Mouse (Mus musculus) erythroblast, adult 5-6 weeks (primary cell): Measurements from ENCODE around the gene Apol9a. TPM values are rescaled to one million over a fixed set of nuclear protein-coding genes. Genes with fewer than 3 reads are reported as not detected.
A peak's percentile ranks its signal among the peaks of the same experiment; 100 is the strongest.
"Not testable (repeated sequence)": the region's sequence is repeated elsewhere in the genome, so short reads cannot be mapped to it uniquely, and the experiment has no call there.

Source experiments
- ATAC-seq: replicated peaks from 2 replicates; pipeline ENCODE4 v1.8.0; 2016; ENCODE audit warnings: moderate number of reproducible peaks, mild to moderate bottlenecking, moderate TSS enrichment, inconsistent platforms; ENCODE audit not compliant: poor library complexity, low FRiP score, severe bottlenecking
- total RNA-seq, 2 experiments: library from RNA; stranded (forward) in 1 of 2; stranded (reverse) in 1 of 2; fragments of 150-400 nt in 1 of 2; fragments of 200-764, 138-1000 nt in 1 of 2; gene quantifications; 2 replicates each; pipeline versions ENCODE4 v1.2.3 to v1.2.4; 2015 to 2017; ENCODE audit warnings: low replicate concordance in 2 of 2

The Apol9a gene
- total RNA-seq (2015; ENCODE audit: low replicate concordance), result not detected in 2 replicates
- 0.34 TPM in 1 of 2 replicates, not detected in the other for total RNA-seq (2017; ENCODE audit: low replicate concordance)

DNA sequence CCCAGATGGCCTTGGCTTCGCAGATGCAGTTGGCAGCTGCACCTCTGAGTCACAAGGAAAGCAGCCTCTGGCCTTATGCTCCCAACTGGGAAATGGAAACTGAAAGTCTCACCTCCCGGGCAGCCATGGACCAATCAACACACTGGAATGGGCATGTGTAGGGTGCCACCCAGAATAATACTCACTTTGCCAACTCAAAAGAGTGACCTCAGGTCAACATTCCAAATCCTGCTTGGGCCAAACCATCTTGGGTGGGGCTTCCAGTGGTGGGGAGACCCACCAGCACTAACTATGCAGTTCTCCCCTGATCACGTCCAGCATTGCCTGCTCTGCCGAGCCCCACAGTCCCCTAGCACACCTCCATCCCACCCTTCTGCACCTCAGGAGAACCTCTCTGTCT, at the start of gene Apol9a:
Gene Apol9a, minus strand, starts transcription at position 101 of the 400 bp plus-strand sequence.
- ATAC-seq, result 0 out of 2 replicates have a peak, but pooled peaks have one; percentile 6

GRCm38 (mm10) chr15:77449927-77450326, 39.0 kb upstream of the Apol9a start:
- not testable (repeated sequence) for ATAC-seq

GRCm38 (mm10) chr15:77447392-77447791, 36.5 kb upstream of the Apol9a start, which contains the start of gene Apol7b:
Apol7b (minus strand) TSS chr15:77447492.
- not testable (repeated sequence) for ATAC-seq

- not testable (repeated sequence) for ATAC-seq
Observed at GRCm38 (mm10) chr15:77445668-77446067, 34.7 kb upstream of the Apol9a start.

DNA sequence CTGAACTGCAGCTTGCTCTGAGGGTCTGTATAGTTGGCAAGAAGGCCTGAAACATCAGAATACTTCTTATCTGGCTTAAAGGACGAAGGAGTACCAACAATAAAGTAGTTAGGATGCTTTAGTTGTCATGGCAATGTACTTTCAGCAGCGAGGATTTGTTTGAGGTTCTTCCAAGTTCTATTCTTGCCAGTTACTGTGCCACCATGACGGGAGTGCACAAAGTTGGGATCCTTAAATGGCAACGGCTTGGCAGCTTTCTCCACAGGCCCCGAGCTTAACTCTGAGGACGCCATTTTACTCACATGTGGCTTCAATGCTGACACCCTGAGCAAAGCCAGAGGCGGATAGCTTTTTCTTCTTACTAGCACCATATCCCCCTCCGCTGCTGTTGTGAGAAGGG, 33.8 kb upstream of the Apol9a start:
- not testable (repeated sequence) for ATAC-seq

- not testable (repeated sequence) for ATAC-seq
Observed at GRCm38 (mm10) chr15:77428690-77429448, 17.9 kb upstream of the Apol9a start.

- ATAC-seq, result not testable (repeated sequence)
Observed at GRCm38 (mm10) chr15:77422925-77423324, 12.0 kb upstream of the Apol9a start.

DNA sequence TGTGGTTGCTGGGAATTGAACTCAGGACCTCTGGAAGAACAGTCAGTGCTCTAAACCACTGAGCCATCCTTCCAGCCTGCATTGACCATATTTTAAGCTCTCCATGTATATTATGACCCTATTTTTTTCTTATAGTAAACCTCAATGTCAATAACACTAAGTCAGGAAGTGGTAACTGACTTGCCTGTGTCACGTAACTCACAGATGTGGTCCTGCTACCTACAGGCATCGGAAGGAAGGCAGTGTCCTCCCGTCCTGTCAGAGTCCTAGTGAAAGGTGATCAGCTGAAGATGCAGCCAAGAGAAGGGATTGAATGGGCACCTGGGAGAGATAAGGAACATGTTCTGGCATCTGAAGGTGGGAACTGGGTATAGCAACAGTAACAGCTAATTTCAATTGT, 8.7 kb upstream of the Apol9a start:
- ATAC-seq, result not testable (repeated sequence)

DNA sequence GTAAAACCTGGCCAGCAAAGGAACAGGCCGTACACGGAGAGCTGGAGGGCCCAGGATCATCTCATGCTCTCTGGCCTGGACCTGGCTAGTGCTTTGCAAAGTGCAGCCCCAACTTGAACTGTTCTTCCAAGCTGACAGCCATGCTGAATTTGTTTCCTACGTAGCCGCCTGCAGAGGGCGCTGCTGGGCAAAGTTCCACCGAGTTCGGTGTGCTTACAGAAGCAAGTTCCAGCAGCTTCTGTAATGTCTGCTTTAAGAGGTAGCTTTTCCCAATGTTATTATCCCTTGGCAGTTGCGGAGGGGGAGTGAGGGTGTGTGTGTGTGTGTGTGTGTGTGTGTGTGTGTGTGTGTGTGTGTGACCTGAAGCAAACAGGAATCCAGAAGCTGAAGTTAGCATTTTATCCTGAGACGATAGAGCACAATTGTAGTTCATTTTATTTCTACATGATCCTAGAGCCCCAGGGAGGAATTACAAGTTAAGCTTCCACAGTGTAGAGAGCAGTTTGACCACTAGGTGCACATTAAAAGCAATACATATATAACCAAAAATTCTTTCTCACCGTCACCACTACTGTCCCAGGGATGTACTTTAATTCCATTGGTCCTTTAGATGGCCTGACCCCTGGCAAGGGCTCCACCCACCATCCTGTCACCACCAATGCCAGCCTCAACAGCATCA, 5.9 kb upstream of the Apol9a start:
- peak; percentile 73 for ATAC-seq

DNA sequence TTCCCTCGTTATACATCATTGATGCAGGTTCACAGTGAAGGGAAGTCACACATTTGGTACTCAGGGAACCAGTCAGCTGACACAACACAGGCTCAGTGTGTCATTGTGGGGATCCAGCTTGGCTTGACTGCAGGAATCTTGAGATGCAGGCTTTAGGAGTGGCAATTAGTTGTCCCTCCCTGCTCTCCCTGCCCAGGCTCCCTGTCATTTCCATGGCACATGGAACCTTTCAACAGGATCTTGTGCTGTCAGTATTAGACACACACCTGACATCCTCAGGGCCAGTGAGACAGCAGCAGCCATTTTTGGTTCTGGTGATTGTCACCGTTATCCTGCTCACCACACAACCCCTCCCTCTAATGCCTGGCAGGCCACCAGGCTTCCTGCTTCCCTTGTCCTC, 4.7 kb upstream of the Apol9a start:
- not testable (repeated sequence) for ATAC-seq

GRCm38 (mm10) chr15:77412695-77413094, 1.8 kb upstream of the Apol9a start:
- ATAC-seq, result not testable (repeated sequence)

- not testable (repeated sequence) for ATAC-seq
Observed at GRCm38 (mm10) chr15:77406370-77406769, 4.6 kb downstream of the Apol9a start.

GRCm38 (mm10) chr15:77399027-77399426, 11.9 kb downstream of the Apol9a start, which contains the start of gene Apol7a:
Apol7a (minus strand) TSS chr15:77399110.
- 0 out of 2 replicates have a peak, but pooled peaks have one; percentile 43 for ATAC-seq

DNA sequence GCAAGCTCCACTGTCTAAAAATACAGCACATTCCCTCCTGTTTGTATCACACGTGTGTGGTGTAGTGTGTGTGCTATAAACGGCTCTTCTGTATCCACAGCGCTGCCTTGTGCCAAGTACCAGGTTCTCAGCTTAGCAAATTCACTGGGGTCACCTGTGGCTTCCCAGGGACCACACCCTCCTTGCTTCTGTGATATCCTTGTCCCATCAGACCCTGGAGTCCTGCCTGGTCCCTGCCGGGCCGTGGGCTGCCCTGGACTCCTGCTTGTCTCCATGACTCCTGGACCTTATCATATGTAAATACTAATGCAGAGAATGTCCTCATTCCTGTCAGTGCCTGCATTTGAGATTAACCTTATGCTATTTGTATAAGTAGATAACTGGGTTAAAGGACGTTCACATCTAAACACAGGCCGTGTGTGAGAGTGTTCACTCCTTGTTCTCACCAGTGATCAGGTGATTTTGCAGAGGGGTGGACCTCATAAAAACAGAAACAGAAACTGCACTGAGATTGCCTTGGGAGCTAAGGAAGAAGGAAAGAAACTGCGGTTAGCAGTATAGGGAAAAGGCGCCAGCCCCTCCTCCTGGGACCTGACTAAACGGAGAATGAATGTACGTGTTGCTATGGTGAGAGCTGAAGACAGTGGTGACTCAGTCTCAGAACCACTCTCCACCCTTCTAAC, 13.3 kb downstream of the Apol9a start:
- not testable (repeated sequence) for ATAC-seq

DNA sequence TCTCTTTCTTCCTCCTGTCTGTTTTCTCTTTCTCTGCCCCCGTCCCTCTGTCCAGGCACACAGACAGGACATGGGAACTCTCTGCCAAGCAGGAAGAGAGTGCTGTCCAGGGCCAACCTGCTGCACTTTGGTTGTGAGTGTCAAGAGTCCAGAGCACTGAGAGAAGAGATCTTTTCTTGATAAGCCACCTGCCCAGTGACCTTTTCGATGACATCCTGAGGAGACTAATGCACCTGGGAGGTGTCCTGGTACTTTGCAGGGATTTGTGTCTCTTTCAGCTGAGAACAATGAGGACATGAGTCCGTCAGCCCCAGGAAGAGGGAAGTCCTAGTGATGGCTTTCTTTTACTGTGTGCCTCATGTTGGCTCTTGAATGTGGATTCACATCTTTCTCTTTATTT, 17.1 kb downstream of the Apol9a start:
- ATAC-seq, result not testable (repeated sequence)

- ATAC-seq, result no peak
Observed at GRCm38 (mm10) chr15:77387462-77387861, 23.5 kb downstream of the Apol9a start.

- ATAC-seq, result no peak
Observed at GRCm38 (mm10) chr15:77384340-77385030, 26.4 kb downstream of the Apol9a start.

GRCm38 (mm10) chr15:77382880-77383279, 28.1 kb downstream of the Apol9a start:
- no peak for ATAC-seq

GRCm38 (mm10) chr15:77382271-77382850, 28.6 kb downstream of the Apol9a start:
- no peak for ATAC-seq
